Mouse (Mus musculus) hindlimb bud, embryonic 11.5 days (tissue): ENCODE measurements around the gene Fry.

Source experiments
- DNase-seq: peaks from one replicate; pipeline ENCODE4 v3.0.0-alpha.2; 2012; ENCODE audit warnings: low read depth, low spot score; ENCODE audit errors: extremely low spot score

The Fry gene

DNA sequence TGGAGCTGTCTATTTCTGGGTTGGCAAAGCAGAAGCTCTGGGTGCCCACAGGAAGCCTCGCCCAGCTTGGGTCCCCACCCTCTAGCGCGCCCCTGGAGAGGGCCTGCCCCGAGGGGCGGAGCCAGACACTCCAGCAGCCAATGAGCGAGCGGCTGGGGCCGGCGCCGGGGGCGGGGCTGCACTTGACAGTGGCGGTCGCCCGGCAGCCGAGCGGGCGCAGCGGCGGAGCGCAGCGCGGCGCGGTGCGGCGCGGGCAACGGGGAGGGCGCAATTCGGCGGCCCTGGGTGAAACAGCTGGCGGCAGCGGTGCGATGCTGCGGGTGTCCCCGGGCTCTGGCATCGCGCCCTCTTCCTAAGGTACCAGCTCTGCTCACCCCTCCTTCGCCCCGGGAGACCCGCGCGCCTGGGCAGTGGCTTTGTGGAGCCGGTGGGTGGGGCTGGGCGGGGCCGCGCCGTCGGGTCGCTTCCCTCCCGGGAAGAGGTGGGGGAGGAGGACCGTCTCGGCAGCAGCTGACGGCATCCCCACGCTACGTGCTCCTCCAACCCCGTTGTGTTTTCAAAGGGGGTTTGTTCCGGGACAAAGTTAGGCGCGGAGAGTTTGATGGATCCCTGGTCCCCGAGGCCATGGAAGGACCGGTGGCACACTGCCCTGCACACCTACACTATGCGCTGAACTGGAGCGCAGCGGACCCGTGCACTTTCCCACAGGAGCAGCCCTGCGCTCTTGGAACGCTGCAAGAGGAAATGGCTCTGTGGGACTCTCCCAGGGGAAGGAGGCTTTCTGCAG lies at the start of gene Fry:
Gene Fry, plus strand, starts transcription at position 191 of the 787 bp plus-strand sequence.
- DNase-seq, result no peak

DNA sequence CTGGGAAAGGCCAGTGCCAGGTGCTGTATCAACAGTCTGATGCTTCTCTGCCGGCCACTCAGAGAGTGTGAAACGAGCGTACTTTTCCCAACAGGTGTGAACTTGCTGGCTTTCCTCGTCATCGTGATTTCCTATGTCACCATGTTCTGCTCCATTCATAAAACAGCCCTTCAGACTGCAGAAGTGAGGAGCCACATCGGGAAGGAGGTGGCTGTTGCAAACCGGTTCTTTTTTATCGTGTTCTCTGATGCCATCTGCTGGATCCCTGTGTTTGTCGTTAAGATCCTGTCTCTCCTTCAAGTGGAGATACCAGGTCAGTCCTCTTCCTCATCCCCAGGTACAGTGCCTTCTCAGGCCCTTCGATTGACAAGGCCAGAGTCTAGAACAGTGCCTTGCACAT lies 48.4 kb upstream of the Fry start:
- DNase-seq, result no peak

GRCm38 (mm10) chr5:150071738-150072137 lies 46.7 kb upstream of the Fry start:
- no peak for DNase-seq

- no peak for DNase-seq
Observed at GRCm38 (mm10) chr5:150079866-150080797, 38.3 kb upstream of the Fry start.

GRCm38 (mm10) chr5:150082696-150083095 lies 35.7 kb upstream of the Fry start:
- no peak for DNase-seq

DNA sequence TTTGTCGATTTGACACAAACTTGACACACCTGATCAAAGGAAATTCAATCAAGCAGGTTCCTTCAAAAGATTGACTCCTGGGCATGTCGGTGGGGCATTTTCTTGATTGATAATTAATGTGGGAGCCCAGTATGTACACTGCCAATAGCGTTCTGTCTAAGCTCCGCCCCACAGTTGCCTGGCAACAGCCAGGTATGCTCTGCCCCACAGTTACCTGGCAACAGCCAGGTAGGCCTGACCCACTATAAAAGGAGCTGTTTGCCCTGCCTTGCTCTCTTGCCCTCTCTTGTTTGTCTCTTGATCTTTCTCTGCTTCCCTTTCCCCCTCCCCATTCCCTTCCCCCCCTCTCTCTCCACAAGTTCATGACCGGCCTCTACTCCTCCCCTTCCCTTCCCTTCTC lies 35.3 kb upstream of the Fry start:
- no peak for DNase-seq

GRCm38 (mm10) chr5:150097620-150098019 lies 20.8 kb upstream of the Fry start:
- no peak for DNase-seq

DNA sequence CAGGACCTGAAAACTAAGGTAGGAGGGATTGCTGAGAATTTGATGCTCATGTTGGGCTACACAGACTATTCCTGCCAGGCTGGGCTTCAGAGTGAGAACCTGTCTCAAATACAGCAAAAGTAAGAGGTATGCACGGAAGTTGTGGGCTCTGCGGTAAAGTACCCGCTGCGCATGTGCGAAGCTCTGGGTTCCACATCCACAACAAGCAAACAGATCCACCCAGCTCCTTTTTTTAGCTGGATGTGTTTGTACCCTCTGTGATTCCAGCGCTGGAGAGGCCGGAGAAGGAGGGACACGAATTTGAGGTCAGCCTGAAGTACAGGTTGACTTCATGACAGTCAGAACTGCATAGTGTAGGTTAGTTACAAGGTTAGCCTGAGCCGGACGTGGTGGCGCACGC lies 19.7 kb upstream of the Fry start:
- no peak for DNase-seq

- DNase-seq, result no peak
Observed at GRCm38 (mm10) chr5:150101789-150102188, 16.7 kb upstream of the Fry start.

GRCm38 (mm10) chr5:150106358-150106757 lies 12.1 kb upstream of the Fry start:
- no peak for DNase-seq

- DNase-seq, result no peak
Observed at GRCm38 (mm10) chr5:150111236-150111635, 7.2 kb upstream of the Fry start.

GRCm38 (mm10) chr5:150114007-150114406 lies 4.4 kb upstream of the Fry start:
- no peak for DNase-seq

DNA sequence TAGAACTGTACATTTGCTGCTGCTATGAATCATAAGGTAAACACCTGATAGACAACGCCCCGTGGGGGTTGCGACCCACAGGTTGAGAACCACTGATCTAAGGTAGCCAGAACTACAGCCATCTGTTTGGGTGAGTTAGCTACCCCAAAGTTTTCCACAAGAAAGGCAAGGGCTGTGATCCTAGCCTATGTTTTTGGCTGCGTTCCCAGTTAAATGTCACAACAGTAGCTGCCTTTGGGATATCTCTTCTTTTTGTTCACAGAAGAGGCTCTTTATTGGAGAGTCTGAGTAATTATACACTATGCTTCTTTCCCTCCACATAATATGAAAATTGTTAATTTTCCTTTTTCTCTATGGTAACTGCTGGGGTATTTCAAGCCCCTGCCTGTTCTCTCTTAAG lies 3.7 kb upstream of the Fry start:
- DNase-seq, result no peak

GRCm38 (mm10) chr5:150115271-150116092 lies 3.0 kb upstream of the Fry start:
- no peak for DNase-seq

DNA sequence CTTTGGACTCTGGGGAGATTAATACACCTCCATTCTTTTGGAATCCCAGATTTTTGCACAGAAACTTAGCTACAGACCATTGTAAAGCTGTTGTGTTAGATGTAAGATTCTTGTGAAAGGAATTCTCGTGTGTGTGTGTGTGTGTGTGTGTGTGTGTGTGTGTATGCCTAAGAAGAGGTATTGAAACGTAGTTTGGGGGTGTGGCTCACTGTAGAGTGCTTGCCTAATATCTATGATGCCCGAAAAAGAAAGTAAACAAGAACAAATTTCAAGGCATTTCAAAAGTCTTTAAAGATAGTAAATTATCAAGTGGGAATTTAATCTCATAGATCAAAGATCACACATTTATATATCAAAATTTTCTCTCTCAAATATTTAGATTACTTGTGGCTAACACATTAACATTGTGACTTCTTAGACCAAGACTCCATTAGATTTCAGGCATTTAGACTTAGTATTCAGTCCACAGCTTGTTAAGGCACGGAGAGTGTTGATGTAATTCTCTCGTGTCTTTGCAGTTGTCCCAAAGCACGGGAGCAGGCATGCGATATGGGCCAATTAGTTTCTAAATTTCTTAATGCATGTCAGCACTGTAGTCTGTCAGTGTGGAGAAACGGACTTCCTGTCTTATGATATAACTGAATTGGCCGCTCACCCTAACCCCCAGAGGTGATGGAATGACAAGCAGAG lies 2.1 kb upstream of the Fry start:
- no peak for DNase-seq

GRCm38 (mm10) chr5:150116906-150117216 lies 1.6 kb upstream of the Fry start:
- no peak for DNase-seq

DNA sequence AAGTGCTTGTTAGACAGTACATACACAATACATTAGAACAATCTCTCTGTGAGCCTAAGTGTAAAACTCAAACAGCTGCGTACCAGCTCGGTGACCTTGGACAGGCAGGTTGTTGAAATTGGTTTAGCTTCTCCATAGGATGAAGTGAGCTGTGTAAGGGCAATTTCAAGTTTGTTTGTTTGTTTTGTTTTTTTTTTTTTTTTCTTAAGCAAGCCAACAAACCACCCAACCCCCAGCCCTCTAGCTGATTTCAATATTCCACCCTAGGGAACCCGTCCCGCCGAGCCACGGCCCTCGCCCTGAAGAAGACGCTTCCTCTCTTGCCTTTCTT lies 356 bp upstream of the Fry start:
- DNase-seq, result no peak

DNA sequence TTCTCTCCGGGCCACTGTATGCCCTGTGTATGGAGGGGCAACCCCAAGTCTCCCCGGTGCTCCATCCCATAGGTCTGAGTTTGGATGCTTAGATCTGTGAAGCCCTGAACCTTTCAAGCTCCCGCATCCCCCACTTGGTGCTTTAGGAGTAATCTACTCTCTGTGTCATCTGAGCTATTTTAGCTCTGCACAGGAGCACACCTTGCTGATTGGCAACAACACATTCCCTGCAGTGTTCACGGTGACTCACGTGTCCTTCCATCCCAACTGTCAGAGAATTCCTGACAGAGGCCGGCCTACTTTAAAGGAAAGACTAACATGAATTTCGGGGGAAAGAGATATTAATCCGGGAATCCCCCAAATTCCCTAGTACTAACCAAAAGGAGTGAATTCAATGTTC lies 2.2 kb downstream of the Fry start:
- no peak for DNase-seq

DNA sequence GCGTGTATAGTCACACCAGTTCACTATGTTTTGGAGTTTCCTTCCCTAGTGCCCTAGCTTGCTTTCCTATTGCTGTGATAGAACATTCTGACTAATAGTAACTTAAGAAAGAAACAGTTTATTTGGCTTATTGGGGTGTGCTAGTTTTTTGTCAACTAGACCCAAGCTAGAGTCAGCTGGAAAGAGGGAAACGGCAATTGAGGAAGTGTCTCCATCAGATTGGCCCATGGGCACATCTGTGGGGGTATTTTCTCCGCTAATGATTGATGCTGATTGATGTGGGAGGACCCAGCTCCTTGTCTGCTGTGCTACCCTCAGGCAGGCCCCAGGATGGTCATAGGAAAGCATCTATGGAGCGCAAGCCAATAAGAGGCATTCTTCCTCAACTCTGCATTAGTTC lies 3.6 kb downstream of the Fry start:
- no peak for DNase-seq

GRCm38 (mm10) chr5:150122571-150122970 lies 4.1 kb downstream of the Fry start:
- no peak for DNase-seq

DNA sequence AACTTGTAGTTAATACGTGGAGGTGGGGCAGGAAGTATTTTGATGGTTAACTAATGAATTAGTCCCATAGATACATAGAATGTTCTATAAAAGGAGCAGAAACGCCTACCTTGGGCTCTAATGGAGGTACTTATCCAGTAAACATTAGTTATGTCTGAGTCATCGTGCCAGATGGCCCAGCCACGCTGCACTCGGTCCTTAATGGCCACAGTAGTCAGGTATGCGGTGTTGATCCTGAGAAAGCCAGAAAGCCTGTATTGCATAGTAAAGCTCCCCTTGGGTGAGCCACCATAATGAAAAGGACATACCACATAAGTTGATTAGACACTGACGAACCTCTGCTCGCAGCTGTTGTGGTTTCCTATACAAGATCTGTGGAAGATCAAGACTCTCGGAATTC lies 7.5 kb downstream of the Fry start:
- no peak for DNase-seq
